Mouse (Mus musculus): Measurements from ENCODE around the gene Sumo3.

- TF ChIP-seq TAL1 (IDR thresholded peaks at IDR 0.05; ENCODE audit: low read length), result no peak
- no peak for TF ChIP-seq GATA1 (IDR thresholded peaks at IDR 0.05; ENCODE audit: low read length)
Observed at GRCm38 (mm10) chr10:77638956-77639355, 33.1 kb downstream of the Sumo3 start.

Data from erythroblast, embryonic 14.5 days (primary cell).